Mouse (Mus musculus) midbrain, postnatal 0 days (tissue): ENCODE measurements at regions not wholly inside any gene's neighbourhood (a gene's known extent, or its start where the extent isn't known, plus 50 kb on each side); places are given as distances from the start of the nearest gene placed in this dataset.

Experiments used
- ATAC-seq: fragments of 200-750 bp; cut with Nextera tagmentation; 2 replicates; pipeline ENCODE4 v1.8.0; 2017; ENCODE audit warnings: moderate number of reproducible peaks, mild to moderate bottlenecking, moderate TSS enrichment, moderate library complexity; ENCODE audit not compliant: low FRiP score
- DNase-seq: peaks from one replicate; pipeline ENCODE4 v3.0.0-alpha.2; 2015; ENCODE audit warnings: low spot score
- H3K27ac ChIP-seq: fragments of 300-500 bp; sonication (generic); 2 replicates; pipeline ENCODE4 v1.5.1; 2014; ENCODE audit warnings: low read depth, mild to moderate bottlenecking, low read length, mixed read lengths
- H3K27me3 ChIP-seq: fragments of 300-500 bp; sonication (generic); 2 replicates; pipeline ENCODE4 v1.6.1; 2014; ENCODE audit warnings: low read length, control low read depth, mixed read lengths; ENCODE audit not compliant: insufficient read depth
- H3K36me3 ChIP-seq: fragments of 300-500 bp; sonication (generic); 2 replicates; pipeline ENCODE4 v1.6.1; 2014; ENCODE audit warnings: low read length, control low read depth, mixed read lengths; ENCODE audit not compliant: insufficient read depth
- H3K4me1 ChIP-seq: fragments of 300-500 bp; sonication (generic); 2 replicates; pipeline ENCODE4 v1.6.1; 2014; ENCODE audit warnings: mild to moderate bottlenecking, control low read depth, antibody characterized with exemption, low read length, mixed read lengths; ENCODE audit not compliant: insufficient read depth
- H3K4me2 ChIP-seq: fragments of 300-500 bp; sonication (generic); 2 replicates; pipeline ENCODE4 v1.6.1; 2014; ENCODE audit warnings: low read depth, mild to moderate bottlenecking, low read length, mixed read lengths; ENCODE audit not compliant: poor library complexity, severe bottlenecking
- H3K4me3 ChIP-seq: fragments of 300-500 bp; sonication (generic); 2 replicates; pipeline ENCODE4 v1.5.1; 2014; ENCODE audit warnings: low read depth, mild to moderate bottlenecking, low read length, moderate library complexity
- H3K9ac ChIP-seq: fragments of 300-500 bp; sonication (generic); replicated peaks from 2 replicates; pipeline ENCODE4 v1.6.1; 2014; ENCODE audit warnings: mild to moderate bottlenecking, low read length, moderate library complexity, mixed read lengths; ENCODE audit not compliant: poor library complexity, severe bottlenecking
- H3K9me3 ChIP-seq: fragments of 300-500 bp; sonication (generic); 2 replicates; pipeline ENCODE4 v1.6.1; 2016; ENCODE audit warnings: low read length, control low read depth
- CTCF ChIP-seq: IDR thresholded peaks from 2 replicates; pipeline ENCODE4 v1.5.1; 2016; ENCODE audit warnings: antibody characterized with exemption, mild to moderate bottlenecking
- WGBS: fragments of 180-500 bp; shearing (Covaris S2); extraction: QIAGEN DNeasy Blood & Tissue Kit; methylation state at CpG from one replicate; pipeline ENCODE4 v1.1.7; 2014; 5-methylcytosine and 5-hydroxymethylcytosine counted together

DNA sequence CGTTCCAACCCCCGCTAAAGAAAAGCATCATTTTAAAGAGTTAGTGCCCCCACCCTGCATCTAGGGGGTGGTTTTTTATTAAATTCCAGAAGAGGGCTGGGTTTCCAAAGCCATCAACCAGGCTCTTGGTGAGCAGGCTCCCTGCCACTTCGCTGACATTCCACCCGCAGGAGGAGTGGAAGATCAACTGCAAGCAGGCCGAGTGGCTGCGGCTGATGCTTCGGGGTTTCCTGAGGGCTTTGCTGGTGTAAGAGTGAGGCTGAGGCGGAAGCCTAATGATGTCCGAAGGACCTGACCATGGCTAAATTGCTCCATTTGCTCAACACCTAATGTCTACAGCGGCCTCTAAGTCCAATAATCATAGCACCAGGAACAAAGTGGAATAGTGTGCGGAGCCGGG is 118.0 kb downstream of the Tmem30b start:
- DNase-seq: no peak
- no peaks in the 10 kb centered on the region for H3K9me3 ChIP-seq
- no peak overlapping the region for H3K4me3 ChIP-seq
- H3K4me1 ChIP-seq: no peaks in the 10 kb centered on the region
- WGBS: 75% methylated on average over 12 of the region's 12 CpGs
- ATAC-seq: no peak
- H3K4me2 ChIP-seq: no peak overlapping the region
- no peaks in the 10 kb centered on the region for H3K36me3 ChIP-seq
- H3K27me3 ChIP-seq: no peaks in the 10 kb centered on the region
- H3K27ac ChIP-seq: no peak overlapping the region
- no peak overlapping the region for H3K9ac ChIP-seq
- TF ChIP-seq CTCF: no peak

DNA sequence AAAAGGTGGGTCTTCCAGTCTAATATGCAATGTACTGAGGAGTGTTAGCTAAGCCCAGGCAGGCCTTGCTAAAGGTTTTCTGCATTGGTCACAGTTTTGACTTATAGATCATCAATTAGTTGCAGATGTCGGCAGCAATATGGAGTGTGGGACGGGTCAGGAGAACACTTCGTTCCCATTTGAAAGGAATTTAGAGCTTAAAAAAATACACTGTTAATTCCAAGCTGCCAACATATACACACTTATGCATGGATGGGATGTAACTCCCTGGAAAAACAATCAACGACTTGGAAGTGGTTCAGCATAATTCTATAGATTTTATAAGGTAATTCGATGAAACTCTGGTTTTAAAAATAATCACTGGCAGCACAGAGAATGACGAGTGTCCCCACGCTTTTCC is 121.4 kb downstream of the Tmem30b start:
- no peak for TF ChIP-seq CTCF
- no peaks in the 10 kb centered on the region for H3K27me3 ChIP-seq
- WGBS: 86% methylated on average over 7 of the region's 7 CpGs
- H3K4me2 ChIP-seq: no peak overlapping the region
- no peaks in the 10 kb centered on the region for H3K9me3 ChIP-seq
- H3K27ac ChIP-seq: no peak overlapping the region
- no peak overlapping the region for H3K4me3 ChIP-seq
- H3K4me1 ChIP-seq: no peaks in the 10 kb centered on the region
- H3K36me3 ChIP-seq: no peaks in the 10 kb centered on the region
- DNase-seq: no peak
- no peak for ATAC-seq
- H3K9ac ChIP-seq: no peak overlapping the region

GRCm38 (mm10) chr12:73417101-73417500 is 129.1 kb downstream of the Tmem30b start:
- no peak overlapping the region for H3K27ac ChIP-seq
- TF ChIP-seq CTCF: no peak
- H3K36me3 ChIP-seq: no peaks in the 10 kb centered on the region
- H3K4me1 ChIP-seq: no peaks in the 10 kb centered on the region
- DNase-seq (no peak), ATAC-seq (no peak)
- no peak overlapping the region for H3K9ac ChIP-seq
- no peak overlapping the region for H3K4me2 ChIP-seq
- no peaks in the 10 kb centered on the region for H3K9me3 ChIP-seq
- H3K4me3 ChIP-seq: no peak overlapping the region
- no peaks in the 10 kb centered on the region for H3K27me3 ChIP-seq
- WGBS: 88% methylated on average over 3 of the region's 3 CpGs

GRCm38 (mm10) chr12:73416367-73416897 is 129.8 kb downstream of the Tmem30b start:
- H3K36me3 ChIP-seq: no peaks in the 10 kb centered on the region
- no peak overlapping the region for H3K9ac ChIP-seq
- no peak overlapping the region for H3K4me3 ChIP-seq
- DNase-seq (peak; percentile 70), ATAC-seq (no peak; the same call in 1 of the 2 replicates)
- H3K27ac ChIP-seq: no peak overlapping the region
- H3K4me2 ChIP-seq: no peak overlapping the region
- TF ChIP-seq CTCF: no peak
- H3K9me3 ChIP-seq: no peaks in the 10 kb centered on the region
- H3K27me3 ChIP-seq: no peaks in the 10 kb centered on the region
- no peaks in the 10 kb centered on the region for H3K4me1 ChIP-seq
- WGBS: 41% methylated on average over 16 of the region's 16 CpGs

GRCm38 (mm10) chr12:73415856-73416366 is 129.3 kb downstream of the Slc38a6 start:
- Histone ChIP-seq H3K27me3 (no peaks in the 10 kb centered on the region), H3K27ac (no peak overlapping the region), H3K4me2 (no peak overlapping the region), H3K4me3 (no peak overlapping the region), H3K9me3 (no peaks in the 10 kb centered on the region), H3K4me1 (no peaks in the 10 kb centered on the region), H3K9ac (no peak overlapping the region), H3K36me3 (no peaks in the 10 kb centered on the region)
- no peak for TF ChIP-seq CTCF
- no peak for DNase-seq
- ATAC-seq: no peak
- WGBS: 42% methylated on average over 7 of the region's 7 CpGs

DNA sequence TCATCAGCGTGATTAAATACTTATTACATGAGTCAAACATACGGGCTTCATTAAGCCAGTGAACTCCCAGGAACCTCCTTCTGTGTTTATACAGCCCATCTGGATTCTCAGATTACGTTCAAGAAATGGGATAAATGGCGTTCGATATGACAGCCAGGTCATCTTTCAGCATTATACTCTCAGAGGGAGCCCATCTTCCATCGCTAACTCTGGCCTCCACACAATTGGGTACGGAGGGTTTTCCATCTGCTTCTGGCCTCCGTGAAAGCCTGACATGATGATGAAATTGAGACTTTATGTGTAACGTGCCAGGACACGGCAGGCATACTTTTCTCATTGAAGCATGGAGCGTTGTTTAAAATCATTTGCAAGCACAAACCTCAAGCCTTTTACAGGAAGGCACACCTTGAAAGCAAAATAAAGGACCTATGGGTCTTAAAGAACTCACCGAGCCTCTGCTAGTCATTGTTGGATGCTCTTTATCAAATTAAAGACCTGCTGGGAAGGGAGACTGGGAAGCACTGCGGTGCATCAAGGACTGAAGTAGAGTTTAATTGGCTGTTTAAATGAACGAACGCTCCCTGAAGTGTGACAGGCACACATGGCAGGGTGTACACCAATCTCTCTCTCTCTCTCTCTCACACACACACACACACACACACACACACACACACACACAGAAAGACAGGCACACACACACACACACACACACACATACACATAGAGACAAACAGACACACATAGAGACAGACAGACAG is 127.0 kb downstream of the Slc38a6 start:
- 52% methylated on average over 15 of the region's 15 CpGs for WGBS
- Histone ChIP-seq H3K4me1 (no peaks in the 10 kb centered on the region), H3K27me3 (0 out of 2 replicates have a peak, but pooled peaks cover 3% of the 10 kb centered on the region), H3K4me3 (no peak overlapping the region), H3K9ac (no peak overlapping the region), H3K4me2 (no peak overlapping the region), H3K36me3 (no peaks in the 10 kb centered on the region), H3K9me3 (no peaks in the 10 kb centered on the region), H3K27ac (no peak overlapping the region)
- peak; percentile 59 for DNase-seq
- ATAC-seq: no peak
- TF ChIP-seq CTCF: no peak
